Mouse (Mus musculus): ENCODE measurements around the gene Tfb2m. TPM values are rescaled to one million over a fixed set of nuclear protein-coding genes. Genes with fewer than 3 reads are reported as not detected.

Tfb2m gene
- polyA plus RNA-seq, 1 experiment = 23.5 TPM

DNA sequence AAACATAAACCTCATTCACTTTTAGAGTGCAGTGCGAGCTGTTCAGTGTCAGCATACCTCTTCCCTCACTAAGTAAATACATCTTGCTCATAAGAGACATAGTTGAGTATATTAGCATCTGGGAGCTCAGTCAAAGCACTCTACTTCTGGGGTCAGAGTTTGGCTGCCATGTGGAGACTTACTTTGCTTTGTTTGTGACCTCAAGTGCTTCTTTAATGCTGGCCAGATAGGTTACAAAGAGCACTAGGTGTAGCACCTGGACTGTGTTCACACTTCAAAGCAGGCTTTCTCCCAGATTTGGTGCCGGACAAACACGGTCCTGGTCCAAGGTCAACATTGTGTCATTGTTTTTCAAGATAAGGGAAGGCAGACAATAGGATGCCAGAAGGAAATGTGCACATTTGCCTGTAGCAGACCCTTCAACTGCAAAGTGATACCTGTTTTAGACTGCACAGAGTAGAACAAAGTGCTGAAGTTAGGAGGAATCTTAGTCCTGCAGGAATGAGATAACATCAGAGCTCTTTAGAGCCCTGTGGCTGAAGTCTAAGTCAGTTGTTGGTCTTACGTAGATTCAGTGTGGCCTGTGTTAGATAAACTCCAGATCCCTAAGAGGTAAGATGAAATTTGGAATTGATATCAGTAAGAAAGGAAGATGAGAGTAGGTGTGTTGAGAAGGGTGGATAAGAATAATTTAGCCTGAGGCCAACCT is 22.8 kb upstream of the Tfb2m start:
- H3K27ac ChIP-seq (ENCODE audit: insufficient read depth, low read length) = no peak overlapping the region
- no peak for TF ChIP-seq POLR2A (IDR thresholded peaks at IDR 0.05; ENCODE audit: borderline replicate concordance, insufficient read depth, low read length)
- no peak for TF ChIP-seq CTCF (IDR thresholded peaks at IDR 0.05; ENCODE audit: borderline replicate concordance, insufficient read depth, low read depth, low read length)
- H3K4me1 ChIP-seq (ENCODE audit: control insufficient read depth, insufficient read depth, low read length) = peaks cover 13% of the 10 kb centered on the region
- DNase-seq = no peak
- no peak overlapping the region for H3K4me3 ChIP-seq (replicated peaks; ENCODE audit: insufficient read depth, low read depth, low read length)
- WGBS = 75% methylated on average over 4 of the region's 4 CpGs
- no peaks in the 10 kb centered on the region for H3K27me3 ChIP-seq (ENCODE audit: control insufficient read depth, insufficient read depth, low read length)

DNA sequence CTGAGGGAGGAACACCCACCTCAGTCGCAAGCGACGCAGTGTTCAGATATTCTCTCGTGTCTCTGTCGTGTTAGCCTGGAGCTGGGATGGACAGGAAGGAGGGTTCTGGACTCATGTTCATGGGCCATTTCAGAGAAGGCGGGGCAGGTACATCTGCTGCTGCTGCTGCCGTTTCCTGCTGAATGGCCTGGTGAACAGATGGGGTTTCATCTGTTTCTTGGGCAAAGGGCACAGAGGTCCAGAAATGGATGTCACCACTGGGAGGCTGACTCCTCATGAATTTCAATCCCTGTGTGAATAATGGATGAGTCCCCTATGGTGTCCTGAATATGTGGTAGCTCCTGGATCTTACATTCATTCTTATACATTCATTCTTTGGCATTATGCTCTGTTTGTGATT is 21.5 kb upstream of the Tfb2m start:
- TF ChIP-seq CTCF (IDR thresholded peaks at IDR 0.05; ENCODE audit: borderline replicate concordance, insufficient read depth, low read depth, low read length) (no peak), POLR2A (IDR thresholded peaks at IDR 0.05; ENCODE audit: borderline replicate concordance, insufficient read depth, low read length) (no peak)
- 42% methylated on average over 7 of the region's 7 CpGs for WGBS
- H3K4me1 ChIP-seq (ENCODE audit: control insufficient read depth, insufficient read depth, low read length) = peaks cover 18% of the 10 kb centered on the region
- no peak overlapping the region for H3K4me3 ChIP-seq (replicated peaks; ENCODE audit: insufficient read depth, low read depth, low read length)
- H3K27ac ChIP-seq (ENCODE audit: insufficient read depth, low read length) = no peak overlapping the region
- no peak for DNase-seq
- no peaks in the 10 kb centered on the region for H3K27me3 ChIP-seq (ENCODE audit: control insufficient read depth, insufficient read depth, low read length)

DNA sequence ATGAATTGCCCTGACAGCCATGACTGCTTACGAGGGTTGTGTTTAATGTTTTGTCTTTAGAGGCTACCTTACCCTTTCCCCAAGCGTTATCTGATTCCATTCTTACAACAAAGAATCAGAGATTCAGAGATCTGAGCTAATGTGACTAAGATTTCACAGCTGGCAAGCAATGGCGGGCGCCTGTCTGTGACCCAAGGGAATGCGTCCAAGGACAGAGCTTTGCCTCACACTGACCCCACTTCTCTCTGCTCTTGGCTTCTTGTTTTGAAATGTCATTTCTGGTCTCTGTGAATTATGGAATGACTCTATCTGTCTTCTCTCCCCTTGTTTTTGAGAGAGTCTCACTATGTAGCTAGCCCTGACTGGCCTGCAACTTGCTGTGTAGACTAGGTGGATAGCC is 17.9 kb upstream of the Tfb2m start:
- Histone ChIP-seq H3K27me3 (ENCODE audit: control insufficient read depth, insufficient read depth, low read length) (no peaks in the 10 kb centered on the region), H3K27ac (ENCODE audit: insufficient read depth, low read length) (no peak overlapping the region), H3K4me1 (ENCODE audit: control insufficient read depth, insufficient read depth, low read length) (peaks cover 17% of the 10 kb centered on the region), H3K4me3 (replicated peaks; ENCODE audit: insufficient read depth, low read depth, low read length) (no peak overlapping the region)
- 61% methylated on average over 5 of the region's 5 CpGs for WGBS
- no peak for DNase-seq
- no peak for TF ChIP-seq CTCF (IDR thresholded peaks at IDR 0.05; ENCODE audit: borderline replicate concordance, insufficient read depth, low read depth, low read length)
- no peak for TF ChIP-seq POLR2A (IDR thresholded peaks at IDR 0.05; ENCODE audit: borderline replicate concordance, insufficient read depth, low read length)

DNA sequence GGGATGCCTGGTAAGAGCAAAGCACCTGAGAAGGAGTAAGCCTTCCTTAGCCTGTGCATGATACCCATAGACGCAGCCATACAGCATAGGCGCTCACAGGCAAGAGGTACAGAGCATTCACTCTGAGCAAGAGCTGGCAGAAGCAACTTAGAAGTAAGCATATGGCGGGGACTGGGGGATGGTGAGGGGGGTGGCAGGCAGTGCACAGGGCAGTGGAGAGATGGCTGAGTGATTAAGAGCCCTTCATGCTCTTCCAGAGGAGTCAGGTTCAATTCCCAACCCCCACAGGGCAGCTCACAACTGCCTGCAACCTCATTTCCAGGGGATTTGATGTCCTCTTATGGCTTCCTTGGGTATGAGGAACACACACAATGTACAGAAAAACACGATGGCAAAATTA is 17.1 kb upstream of the Tfb2m start:
- TF ChIP-seq POLR2A (IDR thresholded peaks at IDR 0.05; ENCODE audit: borderline replicate concordance, insufficient read depth, low read length) (no peak), CTCF (IDR thresholded peaks at IDR 0.05; ENCODE audit: borderline replicate concordance, insufficient read depth, low read depth, low read length) (no peak)
- no peak overlapping the region for H3K4me3 ChIP-seq (replicated peaks; ENCODE audit: insufficient read depth, low read depth, low read length)
- no peak overlapping the region for H3K27ac ChIP-seq (ENCODE audit: insufficient read depth, low read length)
- no peaks in the 10 kb centered on the region for H3K27me3 ChIP-seq (ENCODE audit: control insufficient read depth, insufficient read depth, low read length)
- no peak for DNase-seq
- H3K4me1 ChIP-seq (ENCODE audit: control insufficient read depth, insufficient read depth, low read length) = peaks cover 15% of the 10 kb centered on the region
- WGBS = 59% methylated on average over 4 of the region's 4 CpGs

DNA sequence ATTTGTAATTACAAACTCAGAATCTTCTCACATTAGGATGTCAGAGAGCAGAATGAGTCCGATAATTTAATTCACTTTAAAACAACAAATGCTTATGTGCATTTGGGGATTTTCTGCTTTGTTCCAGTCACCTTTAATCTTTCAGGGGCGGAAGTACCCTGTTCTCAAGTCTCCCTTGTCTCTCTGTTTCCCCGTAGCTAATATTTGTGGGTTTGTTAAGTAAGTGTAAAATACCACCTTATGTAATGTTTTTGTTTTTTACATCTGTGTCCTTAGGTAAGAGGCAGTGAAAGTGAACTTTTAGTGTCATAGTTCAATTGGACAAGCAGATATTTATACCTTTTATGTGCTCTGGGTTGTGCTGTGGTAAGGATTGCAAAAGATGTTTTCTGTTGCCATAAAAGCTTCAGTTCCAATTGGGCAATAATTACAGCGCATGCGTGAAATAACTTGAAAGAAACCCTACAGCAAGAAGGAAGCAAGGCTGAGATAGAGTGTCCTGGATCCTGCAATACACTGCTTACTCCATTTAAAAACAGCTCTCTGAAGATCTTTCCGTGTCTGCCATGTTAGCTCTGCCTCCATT is 14.9 kb upstream of the Tfb2m start:
- no peak for TF ChIP-seq CTCF (IDR thresholded peaks at IDR 0.05; ENCODE audit: borderline replicate concordance, insufficient read depth, low read depth, low read length)
- no peak for TF ChIP-seq POLR2A (IDR thresholded peaks at IDR 0.05; ENCODE audit: borderline replicate concordance, insufficient read depth, low read length)
- no peak overlapping the region for H3K27ac ChIP-seq (ENCODE audit: insufficient read depth, low read length)
- no peak for DNase-seq
- peaks cover 26% of the 10 kb centered on the region for H3K4me1 ChIP-seq (ENCODE audit: control insufficient read depth, insufficient read depth, low read length)
- no peaks in the 10 kb centered on the region for H3K27me3 ChIP-seq (ENCODE audit: control insufficient read depth, insufficient read depth, low read length)
- H3K4me3 ChIP-seq (replicated peaks; ENCODE audit: insufficient read depth, low read depth, low read length) = no peak overlapping the region
- WGBS = 91% methylated on average over 6 of the region's 6 CpGs

DNA sequence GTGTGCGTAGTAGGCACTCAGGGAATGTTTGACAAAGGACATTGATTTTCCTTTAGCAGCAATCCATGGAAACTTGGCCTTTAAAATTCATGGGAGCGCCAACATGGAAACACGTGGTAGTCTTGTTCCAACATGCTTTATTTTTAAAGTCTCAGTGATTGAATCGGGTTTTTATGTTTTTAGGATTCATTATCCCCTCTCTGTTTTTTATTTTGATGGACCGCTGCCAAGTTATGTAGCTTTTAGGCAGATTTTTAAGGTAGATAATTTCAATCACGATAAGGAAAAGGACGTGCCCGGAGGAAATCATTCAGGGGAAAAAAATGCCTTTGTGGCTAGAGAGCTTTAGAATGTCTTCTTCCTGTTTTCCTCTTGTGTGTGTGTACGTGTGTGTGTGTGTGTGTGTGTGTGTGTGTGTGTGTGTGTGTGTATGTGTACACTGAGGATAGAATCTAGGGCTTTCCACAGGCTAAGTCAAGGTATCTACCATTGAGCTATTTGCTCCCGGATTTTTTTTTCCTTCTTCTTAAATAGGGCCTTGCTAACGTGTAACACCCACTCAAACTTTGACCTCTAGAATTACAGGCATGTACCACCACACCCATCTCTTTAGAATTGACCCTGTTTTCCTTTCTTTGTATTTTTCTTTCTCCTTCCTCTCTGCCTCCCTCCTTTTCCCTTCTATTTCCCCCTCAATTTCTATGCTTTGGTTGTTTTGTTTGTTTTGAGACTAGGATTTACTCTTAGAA is 13.6 kb upstream of the Tfb2m start:
- no peak overlapping the region for H3K27ac ChIP-seq (ENCODE audit: insufficient read depth, low read length)
- DNase-seq = no peak
- TF ChIP-seq POLR2A (IDR thresholded peaks at IDR 0.05; ENCODE audit: borderline replicate concordance, insufficient read depth, low read length) = no peak
- TF ChIP-seq CTCF (IDR thresholded peaks at IDR 0.05; ENCODE audit: borderline replicate concordance, insufficient read depth, low read depth, low read length) = no peak
- H3K4me3 ChIP-seq (replicated peaks; ENCODE audit: insufficient read depth, low read depth, low read length) = no peak overlapping the region
- H3K27me3 ChIP-seq (ENCODE audit: control insufficient read depth, insufficient read depth, low read length) = no peaks in the 10 kb centered on the region
- H3K4me1 ChIP-seq (ENCODE audit: control insufficient read depth, insufficient read depth, low read length) = peaks cover 29% of the 10 kb centered on the region
- 66% methylated on average over 11 of the region's 11 CpGs for WGBS

DNA sequence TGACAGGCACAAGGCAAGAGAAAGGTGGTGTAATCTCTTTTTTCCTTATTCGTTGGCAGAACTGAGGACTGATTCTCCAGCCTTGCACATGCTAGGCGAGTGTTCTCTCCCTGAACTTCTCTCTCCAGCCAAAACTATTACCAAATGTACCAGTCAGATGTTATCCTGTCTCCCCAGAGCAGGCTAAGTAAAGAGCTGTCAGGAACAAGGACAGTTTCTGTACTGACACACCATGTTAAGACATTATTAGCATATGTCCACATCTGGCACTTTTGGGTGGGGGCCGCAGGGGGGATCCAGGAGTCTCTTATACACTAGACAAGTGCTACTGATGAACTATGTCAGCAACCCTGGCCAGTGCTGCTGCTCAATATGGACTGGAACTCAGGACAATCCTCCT is 10.9 kb upstream of the Tfb2m start:
- no peak overlapping the region for H3K27ac ChIP-seq (ENCODE audit: insufficient read depth, low read length)
- WGBS = 71% methylated on average over 3 of the region's 3 CpGs
- peaks cover 35% of the 10 kb centered on the region for H3K4me1 ChIP-seq (ENCODE audit: control insufficient read depth, insufficient read depth, low read length)
- no peak for TF ChIP-seq CTCF (IDR thresholded peaks at IDR 0.05; ENCODE audit: borderline replicate concordance, insufficient read depth, low read depth, low read length)
- no peak for TF ChIP-seq POLR2A (IDR thresholded peaks at IDR 0.05; ENCODE audit: borderline replicate concordance, insufficient read depth, low read length)
- DNase-seq = no peak
- H3K27me3 ChIP-seq (ENCODE audit: control insufficient read depth, insufficient read depth, low read length) = no peaks in the 10 kb centered on the region
- no peak overlapping the region for H3K4me3 ChIP-seq (replicated peaks; ENCODE audit: insufficient read depth, low read depth, low read length)
